Mouse (Mus musculus) kidney, postnatal 25 days (tissue): ENCODE measurements around the gene Spats2l.

Source experiments
- DNase-seq, 2 experiments: peaks; one replicate each; pipeline ENCODE4 v3.0.0; 2021; ENCODE audit warnings: mixed read lengths in 2 of 2

The Spats2l gene

DNA sequence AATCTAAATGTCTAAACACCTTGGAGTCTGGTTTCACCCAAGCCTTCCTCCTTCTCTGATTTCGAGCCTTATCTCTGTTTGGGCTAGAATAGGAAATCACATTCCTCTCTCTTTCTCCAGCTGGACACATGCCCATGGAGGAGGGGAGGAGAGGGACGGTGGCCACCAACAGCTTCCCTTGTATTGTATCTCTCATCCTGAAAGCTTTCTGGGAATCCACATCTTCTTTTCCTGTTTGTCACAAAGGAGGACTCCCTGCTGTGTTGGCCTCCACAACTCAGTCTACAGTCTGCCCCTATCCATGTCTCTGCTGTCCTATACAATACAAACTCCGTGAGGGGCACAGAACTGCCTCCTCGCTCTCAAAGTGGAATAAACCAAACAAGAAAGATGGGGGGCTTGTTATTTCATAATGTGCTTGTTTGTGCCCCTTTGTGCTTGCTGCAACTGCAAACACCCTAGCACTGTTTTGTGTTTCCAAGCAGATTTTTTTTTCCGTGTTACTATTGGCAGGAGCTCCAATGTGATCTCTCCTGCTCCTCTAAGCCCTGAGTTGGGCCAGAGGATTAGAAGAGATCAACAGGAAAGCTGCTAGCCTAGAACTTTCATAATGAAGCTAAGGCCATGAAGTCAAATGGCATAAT, 116.4 kb downstream of the Spats2l start:
- DNase-seq = peak; percentile 45 to 50

- no peak for DNase-seq
Observed at GRCm38 (mm10) chr1:57890903-57891267, 116.9 kb downstream of the Spats2l start.

DNA sequence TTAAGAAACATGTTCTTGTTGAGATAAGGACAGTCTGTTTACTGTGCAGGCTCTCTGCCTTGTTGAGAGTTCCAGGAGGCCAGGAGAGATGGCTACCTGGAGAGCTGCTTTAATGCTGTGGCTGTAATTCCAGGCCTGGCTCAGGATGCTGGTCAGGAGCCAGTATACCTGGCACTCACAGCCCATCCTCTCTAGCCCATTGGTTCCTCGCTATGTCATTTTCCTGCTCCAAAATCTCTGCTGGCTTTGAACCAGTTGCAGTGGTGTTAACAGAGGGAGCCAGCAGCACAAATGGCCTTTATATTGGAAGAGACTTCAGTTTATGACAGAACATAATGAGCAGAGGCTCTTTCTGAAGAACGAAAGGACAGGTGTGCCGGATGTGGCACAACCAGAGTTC, 127.5 kb downstream of the Spats2l start:
- no peak for DNase-seq

GRCm38 (mm10) chr1:57903793-57904192, 129.8 kb downstream of the Spats2l start:
- no peak for DNase-seq

DNA sequence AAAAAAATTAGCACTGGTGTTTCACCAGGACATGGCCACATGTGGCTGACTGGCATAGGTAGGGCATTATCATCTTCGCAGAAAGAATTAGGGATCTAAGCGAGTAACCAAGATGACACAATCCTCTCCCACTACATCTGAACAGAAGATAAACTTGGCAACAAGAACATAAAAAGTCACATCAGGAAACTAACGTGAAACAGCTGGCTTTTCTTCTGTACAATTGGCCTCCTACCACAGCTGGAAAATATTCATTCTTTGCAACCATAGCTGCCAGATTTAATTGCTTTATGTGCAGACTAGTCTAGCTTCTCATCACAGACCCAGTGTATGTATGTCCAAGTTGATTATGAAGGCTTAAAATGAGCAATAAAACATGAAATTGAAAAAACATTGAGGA, 131.9 kb downstream of the Spats2l start:
- no peak for DNase-seq

DNA sequence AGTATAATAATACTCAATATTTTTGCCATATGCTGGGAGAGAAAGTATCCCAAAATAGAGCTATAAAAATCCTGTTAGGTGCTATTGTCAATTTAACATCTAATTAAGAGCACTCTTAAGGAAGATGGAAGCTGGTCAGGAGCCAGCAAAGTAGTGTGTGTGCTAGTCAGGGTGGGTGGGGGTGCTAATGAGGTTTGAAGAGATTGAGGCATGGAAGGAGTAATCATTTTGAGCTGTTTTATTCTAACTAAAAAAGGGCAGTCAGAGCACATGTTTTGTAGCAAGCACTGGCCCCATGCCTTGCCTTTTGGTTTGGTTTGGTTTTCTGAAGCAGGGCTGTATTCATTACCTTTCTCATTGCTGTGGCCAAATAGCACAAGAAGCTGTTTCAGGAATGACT, 132.3 kb downstream of the Spats2l start:
- no peak for DNase-seq

GRCm38 (mm10) chr1:57911561-57911960, 137.6 kb downstream of the Spats2l start:
- DNase-seq = no peak

GRCm38 (mm10) chr1:57917342-57917741, 143.4 kb downstream of the Spats2l start:
- DNase-seq = no peak

GRCm38 (mm10) chr1:57918567-57918966, 144.6 kb downstream of the Spats2l start:
- DNase-seq = no peak

GRCm38 (mm10) chr1:57934287-57934686, 160.3 kb downstream of the Spats2l start:
- no peak for DNase-seq

DNA sequence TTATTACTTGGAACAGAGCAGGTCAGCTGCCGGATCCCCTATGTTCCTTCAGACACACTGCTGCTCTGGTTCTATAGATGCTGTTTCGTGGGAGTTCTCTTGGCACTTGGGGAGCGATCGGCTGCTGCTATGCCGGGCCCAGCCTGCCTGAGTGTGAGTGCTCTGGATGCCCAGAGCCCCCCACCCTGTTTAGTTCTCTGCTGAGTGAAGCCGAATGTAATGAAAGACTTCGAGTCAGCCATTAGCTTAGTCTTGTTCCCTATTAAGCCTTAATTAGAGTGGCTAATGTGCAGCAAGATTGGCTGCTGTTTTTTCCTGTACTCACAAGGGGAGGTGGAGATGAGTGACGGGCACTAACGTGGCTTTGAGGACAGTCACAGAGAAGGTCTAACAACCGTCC, 166.7 kb downstream of the Spats2l start:
- DNase-seq = no peak

- DNase-seq = no peak
Observed at GRCm38 (mm10) chr1:57941095-57941494, 167.1 kb downstream of the Spats2l start.

GRCm38 (mm10) chr1:57941734-57942133, 167.8 kb downstream of the Spats2l start:
- DNase-seq = no peak

DNA sequence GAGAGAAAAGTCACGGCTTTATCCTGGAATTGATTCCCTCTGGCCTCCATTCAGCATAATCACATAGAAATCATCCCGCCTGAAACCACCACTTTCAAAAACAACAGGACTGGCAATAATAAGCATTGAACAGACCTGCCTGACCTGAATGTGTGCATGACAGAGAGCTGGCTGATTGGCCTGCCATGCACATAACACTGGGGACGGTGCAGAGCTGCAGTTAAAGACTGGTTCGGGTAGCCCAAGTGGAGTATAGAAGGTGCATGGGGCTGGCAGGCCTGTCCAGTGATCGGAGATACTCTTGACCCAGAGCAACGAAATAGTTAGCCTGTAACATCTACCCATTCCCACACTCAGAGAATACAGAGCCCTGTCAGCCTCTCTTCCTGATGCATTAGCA, 168.3 kb downstream of the Spats2l start:
- DNase-seq = no peak

- no peak for DNase-seq
Observed at GRCm38 (mm10) chr1:57947552-57948347, 173.8 kb downstream of the Spats2l start.

DNA sequence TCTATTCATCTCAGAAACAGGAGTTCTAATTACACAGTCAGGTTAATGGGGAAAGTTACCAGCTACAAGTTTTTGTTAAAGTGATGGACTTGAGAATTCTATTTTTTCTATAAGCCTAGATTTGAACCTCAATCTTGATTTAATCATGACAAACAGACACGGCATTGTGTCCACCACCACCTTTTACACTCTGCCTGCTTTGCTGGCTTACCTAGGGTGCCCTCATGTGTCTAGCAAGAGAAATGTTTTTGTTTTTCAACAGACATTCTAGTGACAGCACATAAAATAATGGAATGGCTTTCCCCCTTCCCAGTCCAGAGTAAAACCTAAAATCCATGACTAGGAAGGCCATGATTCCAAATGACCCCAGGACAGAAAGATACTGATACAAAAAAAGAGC, 175.2 kb downstream of the Spats2l start:
- peak in 1 of 2 experiments; percentile 14 for DNase-seq

GRCm38 (mm10) chr1:57949716-57950115, 175.8 kb downstream of the Spats2l start:
- no peak for DNase-seq

GRCm38 (mm10) chr1:57952509-57952908, 178.5 kb downstream of the Spats2l start:
- no peak for DNase-seq

DNA sequence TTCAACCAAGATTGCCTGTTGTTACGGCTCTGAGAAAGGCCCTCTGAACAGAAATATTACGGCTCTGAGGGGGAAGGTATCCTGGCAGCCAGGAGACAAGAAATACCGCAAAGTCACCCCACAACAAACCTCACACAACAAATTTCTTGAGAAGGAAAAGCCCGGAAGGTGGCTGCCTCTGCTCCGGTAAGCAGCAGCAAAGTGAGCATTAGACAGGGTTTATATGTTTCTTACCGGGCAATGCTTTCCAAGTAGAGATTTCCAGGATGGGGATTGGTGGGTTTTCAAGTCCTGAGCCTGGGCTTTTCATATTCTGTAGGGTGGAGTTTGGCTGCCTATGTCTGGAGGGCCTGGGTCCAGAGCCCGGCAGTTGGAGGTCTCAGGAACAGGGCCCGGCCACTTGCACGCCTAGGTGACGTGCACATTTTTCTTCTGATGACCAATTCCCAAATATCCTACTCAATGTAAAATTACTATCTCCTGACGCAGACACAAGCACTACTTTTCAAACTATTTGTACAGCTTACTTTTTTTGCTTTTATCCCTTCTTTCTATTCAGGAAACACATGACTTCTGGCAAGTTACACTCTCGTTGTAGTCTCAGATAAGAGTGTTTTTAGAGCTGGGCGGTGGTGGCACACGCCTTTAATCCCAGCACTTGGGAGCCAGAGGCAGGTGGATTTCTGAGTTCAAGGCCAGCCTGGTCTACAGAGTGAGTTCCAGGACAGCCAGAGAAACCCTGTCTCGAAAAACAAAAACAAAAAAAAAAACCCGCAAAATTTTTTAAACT, 179.8 kb downstream of the Spats2l start:
- no peak for DNase-seq

DNA sequence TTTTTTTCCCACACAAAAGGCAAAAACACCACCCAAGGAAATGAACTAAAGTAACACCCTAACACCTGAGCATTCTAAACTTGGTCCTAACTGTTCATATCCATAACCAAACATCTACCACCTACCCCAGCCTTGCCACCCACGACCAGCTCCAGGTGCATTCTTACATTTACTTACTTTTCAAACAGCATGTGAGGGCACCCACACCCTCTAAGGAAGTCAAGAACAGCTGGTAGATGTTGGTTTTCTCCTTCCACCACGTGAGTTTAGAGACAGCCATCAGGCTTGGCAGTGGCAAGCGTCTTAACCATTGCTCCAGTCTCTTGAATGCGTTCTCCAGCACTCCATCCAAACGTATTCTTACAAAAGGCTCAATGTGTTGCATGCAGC, 180.4 kb downstream of the Spats2l start:
- no peak for DNase-seq

DNA sequence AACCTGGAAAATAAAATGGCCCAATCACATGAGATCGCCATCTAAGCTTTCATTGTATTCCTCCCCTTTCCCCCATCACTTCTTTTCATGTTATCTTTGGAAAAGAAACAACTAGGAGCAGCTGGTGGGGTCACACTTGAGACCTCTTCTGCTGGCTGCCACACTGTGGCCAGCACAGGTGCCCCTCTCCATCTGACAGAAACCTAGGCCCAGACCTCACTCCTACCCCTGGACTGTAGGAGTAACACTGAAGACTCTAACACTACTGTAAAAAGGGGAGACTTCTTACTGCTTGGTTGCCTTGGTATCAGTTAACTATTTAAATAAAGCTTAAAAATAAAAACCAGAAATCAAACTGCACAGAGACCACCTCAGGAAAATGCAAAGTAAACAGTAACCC, 181.8 kb downstream of the Spats2l start:
- no peak for DNase-seq

DNA sequence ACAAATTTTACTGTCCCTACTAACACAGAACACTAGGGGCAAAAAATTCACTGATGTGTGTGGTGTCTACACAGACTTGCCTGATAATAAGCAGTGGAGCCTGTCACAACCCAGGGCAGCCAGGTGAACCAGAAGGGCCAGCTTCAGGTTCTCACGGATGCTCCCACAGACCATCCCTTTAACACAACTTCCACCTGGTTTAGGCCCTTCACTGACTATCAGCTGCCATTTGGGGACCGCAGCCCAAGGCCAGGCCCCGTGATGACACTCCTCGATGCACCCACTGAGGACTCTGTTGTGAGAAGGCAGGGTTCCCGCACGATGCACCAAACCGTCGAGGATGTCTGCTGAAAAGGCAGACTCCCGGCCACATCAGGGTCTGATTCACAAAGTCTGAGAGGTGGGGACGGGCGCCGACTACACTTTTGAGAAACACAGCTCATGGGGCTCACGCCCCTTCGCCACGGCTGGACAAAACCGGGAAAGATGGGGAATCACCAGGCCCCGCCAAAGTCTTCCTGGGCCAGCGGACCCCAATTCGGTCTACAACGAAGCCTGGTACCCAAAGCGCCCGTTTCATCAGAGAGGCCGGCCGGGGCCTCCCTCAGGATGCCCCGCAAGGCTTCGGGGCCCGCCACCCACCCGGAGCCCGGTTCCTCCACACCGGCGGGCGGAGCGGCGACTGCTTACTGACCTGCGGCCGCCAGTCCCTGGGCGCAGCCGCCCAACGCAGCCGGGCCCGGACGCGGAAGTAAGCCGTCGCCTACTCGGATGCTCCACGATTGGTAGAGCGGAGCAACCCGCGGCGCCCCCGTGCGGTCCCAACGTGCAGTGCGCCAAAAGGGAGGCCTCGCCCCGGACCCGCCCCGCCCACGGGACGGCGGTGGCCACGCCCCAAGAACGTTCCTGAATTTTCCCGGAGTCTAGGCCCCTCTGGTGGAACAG, 195.6 kb downstream of the Spats2l start:
- DNase-seq = peak; percentile 96 to 97

GRCm38 (mm10) chr1:57971588-57971987, 197.6 kb downstream of the Spats2l start:
- DNase-seq = no peak
